In genomic region chr3:87944838-87945600, GRCm38 (mm10) we compare ENCODE assay signal across 9 mouse cellular contexts. TPM values are rescaled to one million over a fixed set of nuclear protein-coding genes. Genes with fewer than 3 reads are reported as not detected.
DNase-seq lines count a peak whose midpoint lies in the region; ATAC-seq lines count a peak whose summit lies in the region.
"Had no signal": no experiment of that assay in that cellular context is flagged by ENCODE, and none has a peak within 500 bp of the region (broad histone marks: within the 10 kb centered on the region; RNA-seq: fewer than 3 reads in every experiment).

No protein-coding gene starts in this region.

- H3K4me2 ChIP-seq in heart, embryonic 13.5 days = no peak overlapping the region
- H3K4me2 ChIP-seq in midbrain, embryonic 12.5 days (replicated peaks) = no peak overlapping the region
- H3K4me2 ChIP-seq: liver, embryonic 12.5 days had no signal

- peak; percentile 44; the same call in 1 of the 2 replicates for ATAC-seq in heart, embryonic 13.5 days (ENCODE audit: extremely low read depth, insufficient number of reproducible peaks, low FRiP score, low TSS enrichment)
- ATAC-seq in midbrain, embryonic 12.5 days (ENCODE audit: low FRiP score, low read depth) = no peak
- no peak for ATAC-seq in inflammation-experienced regulatory T-cells, adult 6 months
- ATAC-seq: liver, embryonic 12.5 days had no signal

- peaks cover 52% of the 10 kb centered on the region for H3K27me3 ChIP-seq in heart, embryonic 13.5 days (replicated peaks)
- no peaks in the 10 kb centered on the region; the same call in 1 of the 2 replicates for H3K27me3 ChIP-seq in midbrain, embryonic 12.5 days

- H3K27ac ChIP-seq in heart, embryonic 13.5 days (replicated peaks) = peak overlapping the region; percentile 60
- peak overlapping the region; percentile 83 for H3K27ac ChIP-seq in midbrain, embryonic 12.5 days (replicated peaks)
- H3K27ac ChIP-seq: liver, embryonic 12.5 days had no signal

- peak overlapping the region; percentile 44; the same call in 1 of the 2 replicates for H3K9ac ChIP-seq in heart, embryonic 13.5 days
- H3K9ac ChIP-seq in midbrain, embryonic 12.5 days (replicated peaks) = no peak overlapping the region
- H3K9ac ChIP-seq: liver, embryonic 12.5 days had no signal

- peaks cover 60% of the 10 kb centered on the region for H3K4me1 ChIP-seq in heart, embryonic 13.5 days
- H3K4me1 ChIP-seq in midbrain, embryonic 12.5 days = peaks cover 58% of the 10 kb centered on the region

- H3K9me3 ChIP-seq in heart, embryonic 13.5 days = no peaks in the 10 kb centered on the region
- no peaks in the 10 kb centered on the region for H3K9me3 ChIP-seq in midbrain, embryonic 12.5 days
- H3K9me3 ChIP-seq: liver, embryonic 12.5 days had no signal

- peak; percentile 95 for DNase-seq in heart, adult 11 months
- DNase-seq in heart, adult 8-10 months (ENCODE audit: low spot score) = no peak
- peak; percentile 42 for DNase-seq in embryo, embryonic 10.5 days (ENCODE audit: low spot score)
- no peak for DNase-seq in adrenal gland, postnatal 25 days
- no peak for DNase-seq in right cerebral cortex, postnatal 36 days (ENCODE audit: low spot score in 2 of 2)

- H3K4me3 ChIP-seq in heart, embryonic 13.5 days = no peak overlapping the region
- H3K4me3 ChIP-seq in midbrain, embryonic 12.5 days = no peak overlapping the region
- H3K4me3 ChIP-seq: liver, embryonic 12.5 days had no signal

- 18% methylated on average over 4 of the region's 4 CpGs for WGBS in heart, embryonic 13.5 days
- WGBS in midbrain, embryonic 12.5 days = 8% methylated on average over 4 of the region's 4 CpGs

- H3K36me3 ChIP-seq in heart, embryonic 13.5 days = peaks cover 30% of the 10 kb centered on the region
- H3K36me3 ChIP-seq in midbrain, embryonic 12.5 days = peaks cover 28% of the 10 kb centered on the region

RNA-seq across cellular contexts. Expression of gene Crabp2, which starts 3.4 kb away (rescaled TPM):
- not detected for total RNA-seq in heart, adult 8-10 months (2022)
- polyA plus RNA-seq in heart, embryonic 13.5 days (2015; fragmentation: Nextera tagmentation; extraction: Ambion mirVana) = 6.2 and 8.4 TPM in 2 replicates
- 291 and 335 TPM in 2 replicates for polyA plus RNA-seq in midbrain, embryonic 12.5 days (2016; fragmentation: Nextera tagmentation; extraction: Ambion mirVana)
- total RNA-seq in adrenal gland, postnatal 25 days (2021) = not detected in 2 replicates
- polyA plus RNA-seq in inflammation-experienced regulatory T-cells, adult 6 months (2017; shearing (Covaris generic)) = not detected

RNA-seq across cellular contexts. Expression of gene Rrnad1, which starts 14.5 kb away (rescaled TPM):
- total RNA-seq in heart, adult 8-10 months (2022) = 1 to 10 TPM; 4.6 to 6.7 (median 5.3) TPM
- polyA plus RNA-seq in heart, embryonic 13.5 days (2015; fragmentation: Nextera tagmentation; extraction: Ambion mirVana) = 13.4 and 16.0 TPM in 2 replicates
- 23.5 and 24.2 TPM in 2 replicates for polyA plus RNA-seq in midbrain, embryonic 12.5 days (2016; fragmentation: Nextera tagmentation; extraction: Ambion mirVana)
- total RNA-seq in adrenal gland, postnatal 25 days (2021) = 17.9 and 24.1 TPM in 2 replicates
- 10 to 100 TPM; 19.5 to 30.1 (median 28.6) TPM for polyA plus RNA-seq in inflammation-experienced regulatory T-cells, adult 6 months (2017; shearing (Covaris generic))

RNA-seq across cellular contexts. Expression of gene Isg20l2, which starts 14.9 kb away (rescaled TPM):
- total RNA-seq in heart, adult 8-10 months (2022) = 1 to 10 TPM; 9.0 to 9.8 (median 9.7) TPM
- 28.9 and 30.1 TPM in 2 replicates for polyA plus RNA-seq in heart, embryonic 13.5 days (2015; fragmentation: Nextera tagmentation; extraction: Ambion mirVana)
- polyA plus RNA-seq in midbrain, embryonic 12.5 days (2016; fragmentation: Nextera tagmentation; extraction: Ambion mirVana) = 78.7 and 79.0 TPM in 2 replicates
- 22.7 and 22.8 TPM in 2 replicates for total RNA-seq in adrenal gland, postnatal 25 days (2021)
- polyA plus RNA-seq in inflammation-experienced regulatory T-cells, adult 6 months (2017; shearing (Covaris generic)) = 10 to 100 TPM; 14.2 to 17.9 (median 16.4) TPM

RNA-seq across cellular contexts. Expression of gene Mrpl24, which starts 25.7 kb away (rescaled TPM):
- 10 to 100 TPM; 73.5 to 80.6 (median 77.1) TPM for total RNA-seq in heart, adult 8-10 months (2022)
- polyA plus RNA-seq in heart, embryonic 13.5 days (2015; fragmentation: Nextera tagmentation; extraction: Ambion mirVana) = 55.0 and 57.2 TPM in 2 replicates
- 73.5 and 77.8 TPM in 2 replicates for polyA plus RNA-seq in midbrain, embryonic 12.5 days (2016; fragmentation: Nextera tagmentation; extraction: Ambion mirVana)
- 113 and 156 TPM in 2 replicates for total RNA-seq in adrenal gland, postnatal 25 days (2021)
- 100 to 1,000 TPM; 138 to 191 (median 188) TPM for polyA plus RNA-seq in inflammation-experienced regulatory T-cells, adult 6 months (2017; shearing (Covaris generic))

RNA-seq across cellular contexts. Expression of gene Nes, which starts 25.9 kb away (rescaled TPM):
- 10 to 100 TPM; 10.1 to 25.1 (median 18.9) TPM for total RNA-seq in heart, adult 8-10 months (2022)
- 18.7 and 18.9 TPM in 2 replicates for polyA plus RNA-seq in heart, embryonic 13.5 days (2015; fragmentation: Nextera tagmentation; extraction: Ambion mirVana)
- polyA plus RNA-seq in midbrain, embryonic 12.5 days (2016; fragmentation: Nextera tagmentation; extraction: Ambion mirVana) = 183 and 196 TPM in 2 replicates
- 8.7 and 9.3 TPM in 2 replicates for total RNA-seq in adrenal gland, postnatal 25 days (2021)
- polyA plus RNA-seq in inflammation-experienced regulatory T-cells, adult 6 months (2017; shearing (Covaris generic)) = not detected

Comparison
In these comparisons a context has a peak if more than half of its experiments do, and no peak if none do; other contexts are left out.
1. DNase-seq: peak in heart, adult 11 months (single experiment) and embryo, embryonic 10.5 days (single experiment); none in heart, adult 8-10 months (single experiment), adrenal gland, postnatal 25 days (single experiment) and right cerebral cortex, postnatal 36 days (0 of 2).
2. RNA of gene Crabp2, which starts 3.4 kb away (polyA plus RNA-seq): 291 to 335 TPM in midbrain, embryonic 12.5 days; 6.2 to 8.4 TPM in heart, embryonic 13.5 days and not detected in inflammation-experienced regulatory T-cells, adult 6 months; every median in the first group is over 10 times any median in the second.